Mouse (Mus musculus) stomach, postnatal 0 days (tissue): ENCODE results near the gene Flnb. TPM values are rescaled to one million over a fixed set of nuclear protein-coding genes. Genes with fewer than 3 reads are reported as not detected.

ENCODE experiments used
- ATAC-seq: fragments of 200-750 bp; cut with Nextera tagmentation; 2 replicates; pipeline ENCODE4 v1.8.0; 2017; ENCODE audit not compliant: low FRiP score, low TSS enrichment
- DNase-seq: peaks from one replicate; pipeline ENCODE4 v3.0.0-alpha.2; 2016; ENCODE audit warnings: low spot score
- H3K27ac ChIP-seq: fragments of 300-500 bp; sonication (generic); replicated peaks from 2 replicates; pipeline ENCODE4 v1.5.1; 2014; ENCODE audit warnings: mild to moderate bottlenecking, control low read depth
- H3K27me3 ChIP-seq: fragments of 300-500 bp; sonication (generic); 2 replicates; pipeline ENCODE4 v1.6.1; 2014; ENCODE audit warnings: low read length; ENCODE audit not compliant: control insufficient read depth, insufficient read depth
- H3K36me3 ChIP-seq: fragments of 300-500 bp; sonication (generic); 2 replicates; pipeline ENCODE4 v1.6.1; 2014; ENCODE audit warnings: low read length, mixed read lengths; ENCODE audit not compliant: control insufficient read depth, insufficient read depth
- H3K4me1 ChIP-seq: fragments of 300-500 bp; sonication (generic); replicated peaks from 2 replicates; pipeline ENCODE4 v1.6.1; 2014; ENCODE audit warnings: antibody characterized with exemption; ENCODE audit not compliant: control insufficient read depth, insufficient read depth
- H3K4me2 ChIP-seq: fragments of 300-500 bp; sonication (generic); replicated peaks from 2 replicates; pipeline ENCODE4 v1.6.1; 2014; ENCODE audit warnings: low read depth, mild to moderate bottlenecking, control low read depth, moderate library complexity
- H3K4me3 ChIP-seq: fragments of 300-500 bp; sonication (generic); 2 replicates; pipeline ENCODE4 v1.5.1; 2014; ENCODE audit warnings: low read depth, low read length, control low read depth
- H3K9ac ChIP-seq: fragments of 300-500 bp; sonication (generic); 2 replicates; pipeline ENCODE4 v1.6.1; 2014; ENCODE audit warnings: mild to moderate bottlenecking, low read length, control low read depth, mixed read lengths
- H3K9me3 ChIP-seq: fragments of 300-500 bp; sonication (generic); 2 replicates; pipeline ENCODE4 v1.6.1; 2016; ENCODE audit warnings: low read length; ENCODE audit not compliant: control insufficient read depth
- CTCF ChIP-seq: IDR thresholded peaks from 2 replicates; pipeline ENCODE4 v1.5.1; 2016; ENCODE audit warnings: antibody characterized with exemption, low read depth, mild to moderate bottlenecking, moderate library complexity
- EP300 ChIP-seq: optimal IDR thresholded peaks from 2 replicates; pipeline ENCODE3; 2016; ENCODE audit warnings: antibody characterized with exemption
- WGBS: fragments of 180-500 bp; shearing (Covaris S2); extraction: QIAGEN DNeasy Blood & Tissue Kit; methylation state at CpG from one replicate; pipeline ENCODE4 v1.1.7; 2014; 5-methylcytosine and 5-hydroxymethylcytosine counted together
- polyA plus RNA-seq: library from polyadenylated mRNA; unstranded; fragments of >200 nt; fragmentation: Nextera tagmentation; extraction: Ambion mirVana; gene quantifications from 2 replicates; pipeline ENCODE4 v1.2.1, GENCODE M21; 2015

Flnb gene
- polyA plus RNA-seq, 1 experiment from 2014 or later: 8.3 TPM

- H3K9ac ChIP-seq: no peak overlapping the region
- ATAC-seq (no peak), DNase-seq (no peak)
- no peak overlapping the region for H3K27ac ChIP-seq
- H3K4me1 ChIP-seq: no peaks in the 10 kb centered on the region
- H3K4me3 ChIP-seq: no peak overlapping the region
- no peaks in the 10 kb centered on the region for H3K9me3 ChIP-seq
- H3K27me3 ChIP-seq: no peaks in the 10 kb centered on the region
- H3K36me3 ChIP-seq: no peaks in the 10 kb centered on the region
- no peak for TF ChIP-seq CTCF
- no peak for TF ChIP-seq EP300
- no peak overlapping the region for H3K4me2 ChIP-seq
- WGBS: 54% methylated on average over 1 of the region's 1 CpGs
Measured at GRCm38 (mm10) chr14:7831770-7832439, 14.1 kb downstream of the Flnb start.

GRCm38 (mm10) chr14:7832440-7832783 lies 14.7 kb downstream of the Flnb start:
- TF ChIP-seq EP300 (no peak), CTCF (no peak)
- 97% methylated on average over 5 of the region's 5 CpGs for WGBS
- H3K4me3 ChIP-seq: no peak overlapping the region
- no peak for DNase-seq
- H3K9ac ChIP-seq: no peak overlapping the region
- no peaks in the 10 kb centered on the region for H3K4me1 ChIP-seq
- H3K36me3 ChIP-seq: no peaks in the 10 kb centered on the region
- H3K4me2 ChIP-seq: no peak overlapping the region
- no peak overlapping the region for H3K27ac ChIP-seq
- no peaks in the 10 kb centered on the region for H3K27me3 ChIP-seq
- no peak for ATAC-seq
- H3K9me3 ChIP-seq: no peaks in the 10 kb centered on the region

GRCm38 (mm10) chr14:7833458-7833857 lies 15.7 kb downstream of the Flnb start:
- TF ChIP-seq CTCF (no peak), EP300 (no peak)
- H3K4me3 ChIP-seq: no peak overlapping the region
- ATAC-seq (no peak), DNase-seq (no peak)
- H3K9me3 ChIP-seq: no peaks in the 10 kb centered on the region
- no peaks in the 10 kb centered on the region for H3K4me1 ChIP-seq
- no peak overlapping the region for H3K27ac ChIP-seq
- no peaks in the 10 kb centered on the region for H3K36me3 ChIP-seq
- 75% methylated on average over 4 of the region's 4 CpGs for WGBS
- H3K9ac ChIP-seq: no peak overlapping the region
- H3K4me2 ChIP-seq: no peak overlapping the region
- H3K27me3 ChIP-seq: no peaks in the 10 kb centered on the region

DNA sequence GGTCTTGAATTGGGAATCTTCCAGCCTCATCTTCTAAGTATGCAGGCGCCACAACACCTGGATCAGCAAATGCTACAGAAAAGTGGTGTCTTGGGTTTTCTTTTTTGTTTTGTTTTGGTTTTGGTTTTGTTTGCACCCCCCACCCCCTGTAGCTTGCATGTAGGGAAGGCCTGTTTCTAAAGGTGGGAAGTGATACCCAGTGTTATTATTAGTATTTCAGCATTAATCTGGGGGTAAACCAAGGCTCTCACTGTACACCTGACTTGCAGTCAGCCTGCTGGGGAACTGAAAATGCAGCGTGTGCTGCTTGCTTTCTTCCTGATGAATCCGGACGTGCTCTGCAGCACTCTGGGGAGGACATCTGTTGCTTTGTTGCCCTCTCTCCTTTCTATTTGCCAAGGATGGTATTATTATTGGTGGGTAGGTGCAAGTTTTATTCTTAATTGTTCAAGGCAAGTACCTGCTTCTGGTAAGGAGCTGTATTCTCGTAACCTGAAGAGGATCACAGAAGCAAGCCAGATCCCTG lies 20.9 kb downstream of the Flnb start:
- no peak overlapping the region for H3K27ac ChIP-seq
- H3K4me1 ChIP-seq: no peaks in the 10 kb centered on the region
- DNase-seq: no peak
- no peaks in the 10 kb centered on the region for H3K9me3 ChIP-seq
- 75% methylated on average over 5 of the region's 5 CpGs for WGBS
- no peak overlapping the region for H3K9ac ChIP-seq
- TF ChIP-seq EP300: no peak
- TF ChIP-seq CTCF: no peak
- no peaks in the 10 kb centered on the region for H3K36me3 ChIP-seq
- no peaks in the 10 kb centered on the region for H3K27me3 ChIP-seq
- ATAC-seq: no peak
- no peak overlapping the region for H3K4me2 ChIP-seq
- H3K4me3 ChIP-seq: no peak overlapping the region

DNA sequence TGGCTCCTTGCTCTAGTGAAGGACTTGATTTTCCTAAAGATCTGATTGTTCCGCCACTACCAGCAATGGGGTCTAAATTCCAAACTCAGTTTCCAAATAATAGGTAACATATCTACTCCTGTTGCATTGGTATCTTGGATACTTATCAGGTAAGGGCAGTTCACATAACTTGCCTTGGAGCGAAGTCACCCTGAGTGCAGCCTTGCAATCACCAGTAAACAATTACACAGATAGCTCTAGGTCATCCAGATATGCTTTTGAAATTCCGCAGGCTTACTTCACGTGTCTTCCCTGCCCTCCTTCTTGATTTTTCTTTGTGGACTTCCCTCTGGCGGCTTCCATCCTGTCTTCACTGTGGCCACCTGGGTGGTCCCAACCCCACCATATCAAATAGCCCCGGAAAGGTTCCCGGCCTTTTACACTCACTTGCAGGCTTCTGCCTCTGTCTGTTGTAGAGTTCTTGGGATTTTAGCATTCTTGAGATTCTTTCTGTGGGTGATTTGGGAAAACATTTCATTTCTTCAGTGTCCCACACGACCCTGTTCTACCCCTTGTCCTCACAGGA lies 22.3 kb downstream of the Flnb start:
- no peak overlapping the region for H3K4me2 ChIP-seq
- no peaks in the 10 kb centered on the region for H3K36me3 ChIP-seq
- ATAC-seq (no peak), DNase-seq (no peak)
- TF ChIP-seq EP300 (no peak), CTCF (no peak)
- no peak overlapping the region for H3K27ac ChIP-seq
- H3K9ac ChIP-seq: no peak overlapping the region
- H3K4me1 ChIP-seq: no peaks in the 10 kb centered on the region
- H3K27me3 ChIP-seq: no peaks in the 10 kb centered on the region
- no peaks in the 10 kb centered on the region for H3K9me3 ChIP-seq
- no peak overlapping the region for H3K4me3 ChIP-seq
- WGBS: 42% methylated on average over 8 of the region's 8 CpGs

DNA sequence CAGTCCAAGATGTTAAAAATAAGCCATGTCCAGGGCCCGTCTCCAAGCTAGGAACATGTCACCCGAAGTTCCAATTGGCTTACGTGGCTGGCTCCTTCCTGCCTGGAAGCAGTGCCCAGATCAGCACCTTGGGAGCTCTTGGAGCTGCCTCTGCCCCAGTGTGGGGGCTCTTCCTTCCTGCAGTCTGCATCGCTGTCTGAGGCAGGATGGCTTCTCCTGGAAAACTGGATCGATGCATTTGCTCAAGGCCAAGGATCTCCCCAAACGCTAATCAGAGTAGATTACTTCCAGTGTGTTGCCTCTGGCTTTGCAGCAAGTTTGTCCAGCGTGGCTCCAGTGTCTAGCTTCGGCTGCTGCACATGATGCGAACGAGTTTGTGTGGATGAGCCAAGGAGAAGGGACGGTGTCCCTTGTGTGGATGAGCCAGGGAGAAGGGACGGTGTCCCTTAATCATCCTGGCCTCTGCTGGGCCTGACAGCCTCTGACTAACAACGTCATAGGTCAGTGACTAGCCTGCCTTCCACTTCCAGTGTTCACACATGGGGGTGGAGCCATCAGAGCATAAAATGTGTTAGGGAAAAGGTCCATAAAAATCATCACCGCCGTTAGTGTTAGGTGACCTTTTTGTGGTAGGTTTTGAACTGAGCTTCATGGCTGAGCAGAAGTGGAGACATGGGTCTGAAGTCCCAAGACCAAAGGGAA lies 25.0 kb downstream of the Flnb start:
- H3K9ac ChIP-seq: no peak overlapping the region
- H3K27ac ChIP-seq: no peak overlapping the region
- no peak for TF ChIP-seq CTCF
- TF ChIP-seq EP300: no peak
- no peak overlapping the region for H3K4me2 ChIP-seq
- H3K27me3 ChIP-seq: no peaks in the 10 kb centered on the region
- WGBS: 63% methylated on average over 15 of the region's 15 CpGs
- DNase-seq (no peak), ATAC-seq (no peak)
- H3K4me1 ChIP-seq: 0 out of 2 replicates have a peak, but pooled peaks cover 5% of the 10 kb centered on the region
- H3K9me3 ChIP-seq: no peaks in the 10 kb centered on the region
- H3K36me3 ChIP-seq: no peaks in the 10 kb centered on the region
- no peak overlapping the region for H3K4me3 ChIP-seq
